Mouse (Mus musculus): ENCODE results near the gene Isca2.

The Isca2 gene

GRCm38 (mm10) chr12:84772726-84773441 is at the start of gene Isca2, which contains the start of gene Npc2:
Isca2 (plus strand) TSS chr12:84773251.
Npc2 (minus strand) TSS chr12:84773152.
- DNase-seq (ENCODE audit: low read depth, low spot score), result peak; percentile 100

GRCm38 (mm10) chr12:84726391-84726790 is 46.7 kb upstream of the Isca2 start:
- no peak for DNase-seq (ENCODE audit: low read depth, low spot score)

- DNase-seq (ENCODE audit: low read depth, low spot score), result no peak
Measured at GRCm38 (mm10) chr12:84726986-84727385, 46.1 kb upstream of the Isca2 start.

- DNase-seq (ENCODE audit: low read depth, low spot score), result no peak
Measured at GRCm38 (mm10) chr12:84727434-84727833, 45.6 kb upstream of the Isca2 start.

- DNase-seq (ENCODE audit: low read depth, low spot score), result no peak
Measured at GRCm38 (mm10) chr12:84728421-84728820, 44.6 kb upstream of the Isca2 start.

- DNase-seq (ENCODE audit: low read depth, low spot score), result peak; percentile 40
Measured at GRCm38 (mm10) chr12:84733366-84733765, 39.7 kb upstream of the Isca2 start.

- no peak for DNase-seq (ENCODE audit: low read depth, low spot score)
Measured at GRCm38 (mm10) chr12:84743496-84743895, 29.6 kb upstream of the Isca2 start.

GRCm38 (mm10) chr12:84745700-84746099 is 27.4 kb upstream of the Isca2 start:
- no peak for DNase-seq (ENCODE audit: low read depth, low spot score)

GRCm38 (mm10) chr12:84748134-84748533 is 24.9 kb upstream of the Isca2 start:
- DNase-seq (ENCODE audit: low read depth, low spot score), result no peak

- DNase-seq (ENCODE audit: low read depth, low spot score), result no peak
Measured at GRCm38 (mm10) chr12:84750661-84751060, 22.4 kb upstream of the Isca2 start.

GRCm38 (mm10) chr12:84752131-84752977 is 20.7 kb upstream of the Isca2 start:
- peak; percentile 88 for DNase-seq (ENCODE audit: low read depth, low spot score)

- peak; percentile 73 for DNase-seq (ENCODE audit: low read depth, low spot score)
Measured at GRCm38 (mm10) chr12:84755008-84755695, 17.9 kb upstream of the Isca2 start.

- DNase-seq (ENCODE audit: low read depth, low spot score), result peak; percentile 90
Measured at GRCm38 (mm10) chr12:84756016-84756415, 17.0 kb upstream of the Isca2 start.

- peak; percentile 47 for DNase-seq (ENCODE audit: low read depth, low spot score)
Measured at GRCm38 (mm10) chr12:84759063-84759462, 14.0 kb upstream of the Isca2 start.

GRCm38 (mm10) chr12:84762532-84762931 is 10.5 kb upstream of the Isca2 start:
- DNase-seq (ENCODE audit: low read depth, low spot score), result no peak

- DNase-seq (ENCODE audit: low read depth, low spot score), result no peak
Measured at GRCm38 (mm10) chr12:84763577-84764218, 9.4 kb upstream of the Isca2 start.

GRCm38 (mm10) chr12:84764756-84765155 is 8.3 kb upstream of the Isca2 start:
- peak; percentile 33 for DNase-seq (ENCODE audit: low read depth, low spot score)

- no peak for DNase-seq (ENCODE audit: low read depth, low spot score)
Measured at GRCm38 (mm10) chr12:84765506-84765905, 7.5 kb upstream of the Isca2 start.

GRCm38 (mm10) chr12:84766113-84766735 is 6.8 kb upstream of the Isca2 start:
- no peak for DNase-seq (ENCODE audit: low read depth, low spot score)

GRCm38 (mm10) chr12:84767510-84767909 is 5.5 kb upstream of the Isca2 start:
- no peak for DNase-seq (ENCODE audit: low read depth, low spot score)

- DNase-seq (ENCODE audit: low read depth, low spot score), result no peak
Measured at GRCm38 (mm10) chr12:84769624-84770023, 3.4 kb upstream of the Isca2 start.
